Mouse (Mus musculus): ENCODE results near the gene Acaca. TPM values are rescaled to one million over a fixed set of nuclear protein-coding genes. Genes with fewer than 3 reads are reported as not detected.

Acaca gene
- polyA plus RNA-seq, 1 experiment from 2014 or later, result 26.4 TPM

- Histone ChIP-seq H3K4me3 (no peak overlapping the region), H3K9ac (replicated peaks) (no peak overlapping the region), H3K4me1 (no peaks in the 10 kb centered on the region), H3K9me3 (no peaks in the 10 kb centered on the region), H3K36me3 (peaks cover 5% of the 10 kb centered on the region; the same call in 1 of the 2 replicates), H3K27me3 (no peaks in the 10 kb centered on the region), H3K4me2 (replicated peaks) (no peak overlapping the region), H3K27ac (replicated peaks) (no peak overlapping the region)
- no peak for ATAC-seq (replicated peaks)
- 63% methylated on average over 10 of the region's 10 CpGs for WGBS
Observed at GRCm38 (mm10) chr11:84193249-84193648, 63.8 kb downstream of the Acaca start.

GRCm38 (mm10) chr11:84194751-84195150, 65.3 kb downstream of the Acaca start:
- ATAC-seq (replicated peaks), result no peak
- Histone ChIP-seq H3K4me3 (no peak overlapping the region), H3K9ac (replicated peaks) (no peak overlapping the region), H3K27ac (replicated peaks) (no peak overlapping the region), H3K27me3 (no peaks in the 10 kb centered on the region), H3K4me1 (no peaks in the 10 kb centered on the region), H3K4me2 (replicated peaks) (no peak overlapping the region), H3K9me3 (no peaks in the 10 kb centered on the region), H3K36me3 (peaks cover 5% of the 10 kb centered on the region; the same call in 1 of the 2 replicates)
- WGBS, result 95% methylated on average over 3 of the region's 3 CpGs

DNA sequence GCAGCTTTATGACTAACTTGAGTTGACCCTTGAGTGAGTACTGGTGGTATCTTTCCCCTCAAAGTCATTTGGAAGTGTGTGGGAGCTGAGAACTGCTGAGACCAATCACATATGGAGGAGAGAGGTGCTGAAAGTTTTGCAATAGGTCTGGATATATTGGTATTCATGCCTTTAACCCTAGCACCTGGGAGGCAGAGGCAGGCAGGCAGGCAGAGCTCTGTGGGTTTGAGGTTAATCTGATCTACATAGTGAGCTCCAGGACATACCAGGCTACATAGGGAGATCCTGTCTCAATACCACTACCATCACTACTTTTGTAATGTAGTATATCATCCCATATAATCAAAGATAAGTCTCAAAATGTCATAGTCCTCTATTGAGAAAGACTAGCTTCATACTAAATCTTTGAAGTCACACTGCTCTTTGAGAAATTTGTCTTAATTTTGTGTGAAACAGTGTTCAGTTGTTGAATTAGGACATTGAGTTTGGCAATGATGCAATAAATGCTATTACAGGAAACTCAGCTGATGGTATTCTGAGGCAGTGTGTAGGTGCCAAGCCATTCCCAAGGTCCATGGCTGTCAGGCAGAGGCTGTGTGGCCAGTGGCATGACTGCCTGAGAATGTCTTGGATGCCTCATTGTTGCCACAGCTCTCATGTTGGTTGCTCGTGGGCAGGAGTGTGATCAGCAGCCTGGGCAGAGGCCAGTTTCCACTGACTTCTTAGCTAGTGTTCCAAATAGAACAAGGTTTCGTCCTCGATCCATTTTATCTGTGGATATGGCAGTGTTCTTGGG, 68.3 kb downstream of the Acaca start:
- H3K27me3 ChIP-seq, result no peaks in the 10 kb centered on the region
- no peak for ATAC-seq (replicated peaks)
- H3K27ac ChIP-seq (replicated peaks), result no peak overlapping the region
- 89% methylated on average over 3 of the region's 3 CpGs for WGBS
- no peaks in the 10 kb centered on the region for H3K9me3 ChIP-seq
- no peak overlapping the region for H3K4me3 ChIP-seq
- no peak overlapping the region for H3K9ac ChIP-seq (replicated peaks)
- H3K4me1 ChIP-seq, result 0 out of 2 replicates have a peak, but pooled peaks cover 5% of the 10 kb centered on the region
- H3K36me3 ChIP-seq, result peaks cover 5% of the 10 kb centered on the region; the same call in 1 of the 2 replicates
- H3K4me2 ChIP-seq (replicated peaks), result no peak overlapping the region

GRCm38 (mm10) chr11:84205776-84206175, 76.3 kb downstream of the Acaca start:
- Histone ChIP-seq H3K36me3 (no peaks in the 10 kb centered on the region), H3K4me2 (replicated peaks) (no peak overlapping the region), H3K27me3 (no peaks in the 10 kb centered on the region), H3K9ac (replicated peaks) (no peak overlapping the region), H3K4me3 (no peak overlapping the region), H3K4me1 (no peaks in the 10 kb centered on the region), H3K27ac (replicated peaks) (no peak overlapping the region), H3K9me3 (no peaks in the 10 kb centered on the region)
- ATAC-seq (replicated peaks), result no peak
- 16% methylated on average over 4 of the region's 4 CpGs for WGBS

DNA sequence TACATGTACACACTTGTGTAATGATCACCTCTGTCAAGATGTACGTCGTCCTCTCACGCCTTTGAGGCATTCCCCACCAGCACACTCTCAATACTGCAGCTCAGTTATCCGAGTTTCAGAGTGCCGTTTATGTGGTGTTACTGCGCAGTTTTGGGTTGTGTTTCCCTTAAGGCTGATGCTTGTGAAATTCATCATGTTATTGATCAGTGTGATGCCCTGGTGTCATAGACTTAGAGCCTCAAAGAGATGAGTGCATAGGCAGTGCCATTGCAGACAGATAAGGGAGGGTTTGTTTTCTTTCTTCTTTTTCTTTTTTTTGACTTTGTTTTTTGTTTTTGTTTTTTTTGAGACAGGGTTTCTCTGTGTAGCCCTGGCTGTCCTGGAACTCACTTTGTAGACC, 81.4 kb downstream of the Acaca start:
- Histone ChIP-seq H3K27ac (replicated peaks) (no peak overlapping the region), H3K4me1 (no peaks in the 10 kb centered on the region), H3K36me3 (no peaks in the 10 kb centered on the region), H3K9ac (replicated peaks) (no peak overlapping the region), H3K9me3 (no peaks in the 10 kb centered on the region), H3K27me3 (no peaks in the 10 kb centered on the region), H3K4me3 (no peak overlapping the region), H3K4me2 (replicated peaks) (no peak overlapping the region)
- WGBS, result 95% methylated on average over 6 of the region's 6 CpGs
- ATAC-seq (replicated peaks), result no peak

- no peaks in the 10 kb centered on the region for H3K9me3 ChIP-seq
- no peak for ATAC-seq (replicated peaks)
- WGBS, result 93% methylated on average over 4 of the region's 4 CpGs
Observed at GRCm38 (mm10) chr11:84218951-84219350, 89.5 kb downstream of the Acaca start.

GRCm38 (mm10) chr11:84243562-84243961, 114.1 kb downstream of the Acaca start:
- H3K4me1 ChIP-seq, result no peaks in the 10 kb centered on the region
- ATAC-seq (replicated peaks), result no peak
- no peak overlapping the region for H3K27ac ChIP-seq (replicated peaks)
- H3K4me2 ChIP-seq (replicated peaks), result no peak overlapping the region
- H3K36me3 ChIP-seq, result peaks cover 11% of the 10 kb centered on the region; the same call in 1 of the 2 replicates
- no peak overlapping the region for H3K4me3 ChIP-seq
- no peaks in the 10 kb centered on the region for H3K9me3 ChIP-seq
- H3K9ac ChIP-seq (replicated peaks), result no peak overlapping the region
- no peaks in the 10 kb centered on the region for H3K27me3 ChIP-seq

More at GRCm38 (mm10) chr11:84218951-84219350, 89.5 kb downstream of the Acaca start:
- Histone ChIP-seq H3K9ac (replicated peaks) (no peak overlapping the region), H3K27ac (replicated peaks) (no peak overlapping the region), H3K4me2 (replicated peaks) (no peak overlapping the region), H3K27me3 (no peaks in the 10 kb centered on the region), H3K4me1 (no peaks in the 10 kb centered on the region), H3K4me3 (no peak overlapping the region), H3K36me3 (peaks cover 4% of the 10 kb centered on the region; the same call in 1 of the 2 replicates)

- H3K27ac ChIP-seq (replicated peaks), result no peak overlapping the region
- no peak overlapping the region for H3K4me2 ChIP-seq (replicated peaks)
- H3K9ac ChIP-seq (replicated peaks), result no peak overlapping the region
- no peaks in the 10 kb centered on the region for H3K27me3 ChIP-seq
- H3K4me3 ChIP-seq, result no peak overlapping the region
- no peaks in the 10 kb centered on the region for H3K4me1 ChIP-seq
- WGBS, result 95% methylated on average over 1 of the region's 1 CpGs
- no peaks in the 10 kb centered on the region for H3K9me3 ChIP-seq
- H3K36me3 ChIP-seq, result peaks cover 14% of the 10 kb centered on the region
- ATAC-seq (replicated peaks), result no peak
Observed at GRCm38 (mm10) chr11:84247370-84247769, 117.9 kb downstream of the Acaca start.

- WGBS, result 93% methylated on average over 3 of the region's 3 CpGs
- no peaks in the 10 kb centered on the region for H3K9me3 ChIP-seq
- ATAC-seq (replicated peaks), result no peak
Observed at GRCm38 (mm10) chr11:84251170-84251569, 121.7 kb downstream of the Acaca start.

DNA sequence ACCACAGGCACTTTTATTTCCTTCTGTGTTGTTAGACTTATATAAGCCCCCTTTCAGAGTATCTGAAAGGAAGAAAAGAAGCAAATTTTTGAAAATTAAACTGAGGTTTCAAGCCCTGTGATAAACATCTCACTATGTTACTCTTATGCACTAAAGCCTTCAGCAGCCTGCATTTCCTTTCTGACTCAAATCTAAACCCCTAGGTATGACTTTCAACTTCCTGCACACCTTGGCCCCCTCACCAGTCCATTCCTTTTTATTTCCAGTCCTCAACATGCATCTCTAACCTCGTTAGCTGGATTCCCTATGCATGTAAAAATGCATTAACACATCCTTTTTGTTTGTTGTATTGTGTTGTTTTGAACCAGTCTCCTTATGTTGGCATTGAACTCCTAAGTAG, 123.0 kb downstream of the Acaca start:
- Histone ChIP-seq H3K4me2 (replicated peaks) (no peak overlapping the region), H3K9me3 (no peaks in the 10 kb centered on the region), H3K4me1 (no peaks in the 10 kb centered on the region), H3K27me3 (no peaks in the 10 kb centered on the region), H3K4me3 (no peak overlapping the region), H3K9ac (replicated peaks) (no peak overlapping the region), H3K36me3 (peaks cover 8% of the 10 kb centered on the region), H3K27ac (replicated peaks) (no peak overlapping the region)
- 63% methylated on average over 1 of the region's 1 CpGs for WGBS
- ATAC-seq (replicated peaks), result no peak

More at GRCm38 (mm10) chr11:84251170-84251569, 121.7 kb downstream of the Acaca start:
- Histone ChIP-seq H3K27me3 (no peaks in the 10 kb centered on the region), H3K4me1 (no peaks in the 10 kb centered on the region), H3K27ac (replicated peaks) (no peak overlapping the region), H3K9ac (replicated peaks) (no peak overlapping the region), H3K36me3 (peaks cover 8% of the 10 kb centered on the region), H3K4me2 (replicated peaks) (no peak overlapping the region), H3K4me3 (no peak overlapping the region)

DNA sequence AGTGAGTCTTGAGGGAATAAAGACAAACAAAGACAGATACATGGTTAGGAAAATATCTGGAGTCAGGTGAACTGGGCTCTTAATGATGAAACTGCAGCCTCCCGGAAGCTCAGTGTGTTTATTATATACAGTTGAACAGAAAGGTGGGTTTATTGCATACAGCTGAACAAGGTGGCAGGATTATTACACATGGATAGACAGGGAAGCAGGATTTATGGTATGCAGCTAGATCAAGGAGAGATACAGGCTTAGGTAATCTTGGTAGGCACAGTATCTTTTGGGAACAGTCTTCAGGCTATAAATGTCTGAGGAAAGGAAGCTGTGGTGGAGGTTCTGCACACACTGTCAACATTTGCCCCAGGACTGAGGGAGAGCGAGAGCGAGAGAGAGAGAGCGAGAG, 126.4 kb downstream of the Acaca start:
- Histone ChIP-seq H3K4me2 (replicated peaks) (no peak overlapping the region), H3K27me3 (no peaks in the 10 kb centered on the region), H3K9ac (replicated peaks) (no peak overlapping the region), H3K9me3 (no peaks in the 10 kb centered on the region), H3K36me3 (peaks cover 10% of the 10 kb centered on the region; the same call in 1 of the 2 replicates), H3K4me3 (no peak overlapping the region), H3K4me1 (no peaks in the 10 kb centered on the region), H3K27ac (replicated peaks) (no peak overlapping the region)
- 96% methylated on average over 4 of the region's 4 CpGs for WGBS
- no peak for ATAC-seq (replicated peaks)

DNA sequence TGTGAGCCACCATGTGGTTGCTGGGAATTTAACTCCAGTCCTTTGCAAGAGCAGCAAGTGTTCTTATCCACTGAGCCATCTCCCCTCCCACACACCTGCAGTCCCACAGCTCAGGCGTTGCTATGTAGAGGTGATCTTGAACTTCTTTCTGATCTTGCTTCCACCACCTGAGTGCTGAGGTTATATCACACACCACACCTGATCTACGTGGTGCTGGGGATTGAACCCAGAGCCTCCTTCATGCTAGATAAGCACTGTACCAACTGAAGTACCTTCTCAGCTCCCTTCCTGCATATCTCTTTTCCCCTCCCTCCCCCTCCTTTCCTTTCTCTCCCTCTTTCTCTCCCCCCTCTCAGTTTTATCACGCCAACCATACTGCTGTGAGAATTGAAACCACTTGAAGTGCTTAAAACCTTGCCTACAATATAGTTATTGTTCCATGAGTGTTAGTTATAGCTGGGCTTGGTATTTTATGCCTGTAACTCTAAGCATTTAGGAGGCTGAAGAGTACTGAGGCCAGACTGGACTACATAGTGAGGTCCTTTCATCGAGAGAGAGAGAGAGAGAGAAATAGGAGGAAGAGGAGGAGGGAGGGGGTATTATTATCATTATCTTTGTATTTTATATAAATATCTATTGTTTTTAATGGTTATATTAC, 128.7 kb downstream of the Acaca start:
- H3K9ac ChIP-seq (replicated peaks), result no peak overlapping the region
- H3K9me3 ChIP-seq, result no peaks in the 10 kb centered on the region
- peaks cover 18% of the 10 kb centered on the region for H3K36me3 ChIP-seq
- 80% methylated on average over 4 of the region's 4 CpGs for WGBS
- no peak overlapping the region for H3K27ac ChIP-seq (replicated peaks)
- H3K4me3 ChIP-seq, result no peak overlapping the region
- H3K4me2 ChIP-seq (replicated peaks), result no peak overlapping the region
- no peak for ATAC-seq (replicated peaks)
- no peaks in the 10 kb centered on the region for H3K4me1 ChIP-seq
- H3K27me3 ChIP-seq, result no peaks in the 10 kb centered on the region
